Mouse (Mus musculus) G1E (cell line): ENCODE results near the gene Casp6. TPM values are rescaled to one million over a fixed set of nuclear protein-coding genes. Genes with fewer than 3 reads are reported as not detected.

Source experiments
- ATAC-seq: 2 replicates; pipeline ENCODE4 v1.8.0; 2016; ENCODE audit warnings: mild to moderate bottlenecking; ENCODE audit not compliant: insufficient number of reproducible peaks, poor library complexity, low FRiP score, severe bottlenecking; ENCODE audit errors: extremely low read depth
- DNase-seq: peaks from one replicate; pipeline ENCODE4 v3.0.0; 2012; ENCODE audit warnings: low spot score
- H3K27me3 ChIP-seq: 2 replicates; pipeline ENCODE4 v1.6.1; 2012; ENCODE audit warnings: mild to moderate bottlenecking, low read length, inconsistent platforms; ENCODE audit not compliant: insufficient read depth
- H3K36me3 ChIP-seq: replicated peaks from 2 replicates; pipeline ENCODE3; 2012; ENCODE audit warnings: mild to moderate bottlenecking, inconsistent platforms
- H3K4me1 ChIP-seq: 2 replicates; pipeline ENCODE4 v1.6.1; 2012; ENCODE audit warnings: low read depth, low read length, inconsistent platforms, mixed read lengths; ENCODE audit not compliant: insufficient read depth
- H3K4me3 ChIP-seq: 2 replicates; pipeline ENCODE4 v1.5.1; 2012; ENCODE audit warnings: low read depth, mild to moderate bottlenecking, inconsistent platforms, low read length, moderate library complexity, mixed read lengths
- H3K9me3 ChIP-seq: replicated peaks from 2 replicates; pipeline ENCODE4 v1.6.1; 2012; ENCODE audit warnings: inconsistent platforms
- CTCF ChIP-seq: IDR thresholded peaks from 2 replicates; pipeline ENCODE4 v1.5.1; 2012; ENCODE audit warnings: low read depth, low read length, inconsistent platforms, mixed read lengths
- GATA1 ChIP-seq: IDR thresholded peaks from 2 replicates; pipeline ENCODE4 v1.6.1; 2012; ENCODE audit warnings: borderline replicate concordance, low read length, inconsistent platforms, mixed read lengths
- GATA2 ChIP-seq: IDR thresholded peaks from 2 replicates; pipeline ENCODE4 v1.6.1; 2012; ENCODE audit warnings: low read depth, low read length, inconsistent platforms, borderline replicate concordance
- POLR2AphosphoS5 ChIP-seq: IDR thresholded peaks from 2 replicates; pipeline ENCODE4 v1.6.1; 2012; ENCODE audit warnings: low read depth, low read length, inconsistent platforms; ENCODE audit not compliant: insufficient replicate concordance
- TAL1 ChIP-seq: conservative IDR thresholded peaks from 2 replicates; pipeline ENCODE4 v1.6.1; 2012; ENCODE audit warnings: low read depth, low read length, inconsistent platforms, mixed read lengths
- polyA plus RNA-seq: library from polyadenylated mRNA; stranded (reverse); fragments of >175 nt; gene quantifications from 2 replicates; pipeline ENCODE4 v1.2.3, GENCODE M21; 2012
- total RNA-seq, 2 experiments: library from RNA; stranded (forward) in 1 of 2; stranded (reverse) in 1 of 2; fragments of 200-1000 nt in 1 of 2; fragments of >200 nt in 1 of 2; fragmentation: Nextera tagmentation in 1 of 2; gene quantifications; 2 replicates each; pipeline ENCODE4 v1.2.3; 2014 to 2017

Casp6 gene
- total RNA-seq (2014; fragmentation: Nextera tagmentation) (57.4 and 63.1 TPM in 2 replicates), total RNA-seq (2017) (37.3 TPM in 2 replicates), polyA plus RNA-seq (23.2 and 27.5 TPM in 2 replicates)

- ATAC-seq (peak; percentile 93), DNase-seq (peak; percentile 95)
- TF ChIP-seq GATA2: no peak
- TF ChIP-seq POLR2AphosphoS5: no peak
- no peak for TF ChIP-seq TAL1
- TF ChIP-seq CTCF: no peak
- TF ChIP-seq GATA1: no peak
- peaks cover 54% of the 10 kb centered on the region for H3K36me3 ChIP-seq
- H3K4me3 ChIP-seq: peak within 1 kb of the TSS; percentile 90
- H3K27me3 ChIP-seq: no peaks in the 10 kb centered on the region
- H3K9me3 ChIP-seq: no peaks in the 10 kb centered on the region
- H3K4me1 ChIP-seq: peaks cover 55% of the 10 kb centered on the region
Measured at GRCm38 (mm10) chr3:129901271-129901809, at the start of gene Casp6. Casp6 (plus strand) TSS chr3:129901425.

GRCm38 (mm10) chr3:129862592-129862991 is 38.6 kb upstream of the Casp6 start:
- H3K9me3 ChIP-seq: no peaks in the 10 kb centered on the region; the same call in 1 of the 2 replicates
- no peaks in the 10 kb centered on the region for H3K36me3 ChIP-seq
- no peak for DNase-seq
- TF ChIP-seq GATA1 (no peak), POLR2AphosphoS5 (no peak), GATA2 (no peak), CTCF (no peak), TAL1 (no peak)
- H3K4me3 ChIP-seq: no peak overlapping the region
- no peak for ATAC-seq
- H3K4me1 ChIP-seq: no peaks in the 10 kb centered on the region
- H3K27me3 ChIP-seq: no peaks in the 10 kb centered on the region

- no peaks in the 10 kb centered on the region for H3K27me3 ChIP-seq
- DNase-seq (no peak), ATAC-seq (peak; percentile 40; the same call in 1 of the 2 replicates)
- H3K9me3 ChIP-seq: no peaks in the 10 kb centered on the region; the same call in 1 of the 2 replicates
- H3K4me1 ChIP-seq: no peaks in the 10 kb centered on the region
- H3K36me3 ChIP-seq: no peaks in the 10 kb centered on the region
- TF ChIP-seq TAL1 (no peak), POLR2AphosphoS5 (no peak)
- H3K4me3 ChIP-seq: no peak overlapping the region
Measured at GRCm38 (mm10) chr3:129863698-129864097, 37.5 kb upstream of the Casp6 start.

GRCm38 (mm10) chr3:129877327-129877726 is 23.9 kb upstream of the Casp6 start:
- Histone ChIP-seq H3K4me1 (peaks cover 31% of the 10 kb centered on the region), H3K9me3 (no peaks in the 10 kb centered on the region), H3K36me3 (peaks cover 9% of the 10 kb centered on the region), H3K4me3 (peak overlapping the region; percentile 88; the same call in 1 of the 2 replicates), H3K27me3 (no peaks in the 10 kb centered on the region)
- ATAC-seq (no peak), DNase-seq (no peak)
- TF ChIP-seq GATA2: no peak
- TF ChIP-seq POLR2AphosphoS5: no peak
- TF ChIP-seq TAL1: no peak
- TF ChIP-seq GATA1: no peak
- no peak for TF ChIP-seq CTCF

- peaks cover 43% of the 10 kb centered on the region for H3K4me1 ChIP-seq
- H3K36me3 ChIP-seq: peaks cover 20% of the 10 kb centered on the region
- H3K9me3 ChIP-seq: no peaks in the 10 kb centered on the region
- ATAC-seq: peak; percentile 51
- DNase-seq: peak; percentile 91
- H3K4me3 ChIP-seq: peak within 1 kb of the TSS; percentile 88
- H3K27me3 ChIP-seq: no peaks in the 10 kb centered on the region
- TF ChIP-seq TAL1 (no peak), POLR2AphosphoS5 (no peak), GATA2 (no peak), GATA1 (no peak), CTCF (no peak)
Measured at GRCm38 (mm10) chr3:129878405-129879021, 22.7 kb upstream of the Casp6 start, which contains the start of gene Pla2g12a. Pla2g12a (plus strand) TSS chr3:129878606.

- ATAC-seq (peak; percentile 30; the same call in 1 of the 2 replicates), DNase-seq (peak; percentile 59)
- no peaks in the 10 kb centered on the region for H3K27me3 ChIP-seq
- peak overlapping the region; percentile 88 for H3K4me3 ChIP-seq
- H3K4me1 ChIP-seq: peaks cover 47% of the 10 kb centered on the region
- peaks cover 24% of the 10 kb centered on the region for H3K36me3 ChIP-seq
- no peaks in the 10 kb centered on the region for H3K9me3 ChIP-seq
- TF ChIP-seq CTCF: no peak
- TF ChIP-seq GATA1: no peak
- no peak for TF ChIP-seq POLR2AphosphoS5
- TF ChIP-seq TAL1: no peak
- no peak for TF ChIP-seq GATA2
Measured at GRCm38 (mm10) chr3:129879131-129879757, 22.0 kb upstream of the Casp6 start.
